24 mouse cellular contexts compared by ENCODE assay signal in genomic region chr12:112179687-112180086, GRCm38 (mm10). TPM values are rescaled to one million over a fixed set of nuclear protein-coding genes. Genes with fewer than 3 reads are reported as not detected.
DNase-seq lines count a peak whose midpoint lies in the region; ATAC-seq and TF ChIP-seq lines count a peak whose summit lies in the region.
"Had no signal": no experiment of that assay in that cellular context is flagged by ENCODE, and none has a peak within 500 bp of the region (broad histone marks: within the 10 kb centered on the region; RNA-seq: fewer than 3 reads in every experiment).

No protein-coding gene starts in this region.

- H3K27me3 ChIP-seq in forebrain, embryonic 10.5 days (ENCODE audit: poor library complexity, severe bottlenecking) = no peaks in the 10 kb centered on the region
- no peaks in the 10 kb centered on the region for H3K27me3 ChIP-seq in forebrain, embryonic 15.5 days
- peaks cover 13% of the 10 kb centered on the region; the same call in 1 of the 2 replicates for H3K27me3 ChIP-seq in hindbrain, embryonic 10.5 days (ENCODE audit: insufficient read depth, poor library complexity, severe bottlenecking)
- H3K27me3 ChIP-seq in hindbrain, postnatal 0 days (ENCODE audit: insufficient read depth, low read length) = no peaks in the 10 kb centered on the region
- H3K27me3 ChIP-seq in kidney, embryonic 16.5 days (ENCODE audit: insufficient read depth, low read length) = no peaks in the 10 kb centered on the region
- no peaks in the 10 kb centered on the region for H3K27me3 ChIP-seq in midbrain, embryonic 10.5 days (ENCODE audit: low read depth, poor library complexity, severe bottlenecking)
- no peaks in the 10 kb centered on the region for H3K27me3 ChIP-seq in midbrain, embryonic 15.5 days (replicated peaks)
- H3K27me3 ChIP-seq: hindbrain, embryonic 15.5 days had no signal

- peaks cover 63% of the 10 kb centered on the region for H3K36me3 ChIP-seq in forebrain, embryonic 10.5 days (replicated peaks)
- H3K36me3 ChIP-seq in forebrain, embryonic 15.5 days = peaks cover 47% of the 10 kb centered on the region
- H3K36me3 ChIP-seq in hindbrain, embryonic 10.5 days = peaks cover 59% of the 10 kb centered on the region
- no peaks in the 10 kb centered on the region for H3K36me3 ChIP-seq in hindbrain, postnatal 0 days (ENCODE audit: insufficient read depth, low read length)
- H3K36me3 ChIP-seq in kidney, embryonic 16.5 days (ENCODE audit: insufficient read depth, low read length) = peaks cover 16% of the 10 kb centered on the region; the same call in 1 of the 2 replicates
- H3K36me3 ChIP-seq in midbrain, embryonic 10.5 days = peaks cover 59% of the 10 kb centered on the region
- H3K36me3 ChIP-seq in midbrain, embryonic 15.5 days (replicated peaks) = 0 out of 2 replicates have a peak, but pooled peaks cover 10% of the 10 kb centered on the region
- H3K36me3 ChIP-seq: hindbrain, embryonic 15.5 days had no signal

- TF ChIP-seq CTCF in hindbrain, postnatal 0 days (IDR thresholded peaks at IDR 0.05; ENCODE audit: low read depth) = no peak

- no peak overlapping the region for H3K4me2 ChIP-seq in forebrain, embryonic 15.5 days (replicated peaks)
- no peak overlapping the region for H3K4me2 ChIP-seq in hindbrain, postnatal 0 days (ENCODE audit: low read depth, low read length)
- no peak overlapping the region for H3K4me2 ChIP-seq in kidney, embryonic 16.5 days (replicated peaks; ENCODE audit: low read depth, low read length)
- H3K4me2 ChIP-seq in midbrain, embryonic 15.5 days = no peak overlapping the region
- H3K4me2 ChIP-seq: heart, embryonic 13.5 days; hindbrain, embryonic 12.5 days; hindbrain, embryonic 15.5 days had no signal

- peaks cover 13% of the 10 kb centered on the region; the same call in 1 of the 2 replicates for H3K9me3 ChIP-seq in forebrain, embryonic 10.5 days
- no peaks in the 10 kb centered on the region for H3K9me3 ChIP-seq in forebrain, embryonic 15.5 days
- no peaks in the 10 kb centered on the region for H3K9me3 ChIP-seq in hindbrain, embryonic 10.5 days
- no peaks in the 10 kb centered on the region for H3K9me3 ChIP-seq in hindbrain, postnatal 0 days (ENCODE audit: low read length)
- H3K9me3 ChIP-seq in kidney, embryonic 16.5 days (ENCODE audit: low read length) = no peaks in the 10 kb centered on the region
- peaks cover 7% of the 10 kb centered on the region; the same call in 1 of the 2 replicates for H3K9me3 ChIP-seq in midbrain, embryonic 10.5 days (replicated peaks)
- no peaks in the 10 kb centered on the region for H3K9me3 ChIP-seq in midbrain, embryonic 15.5 days
- H3K9me3 ChIP-seq: heart, embryonic 10.5 days; heart, embryonic 13.5 days; hindbrain, embryonic 15.5 days had no signal

- H3K4me3 ChIP-seq in forebrain, embryonic 10.5 days = no peak overlapping the region
- H3K4me3 ChIP-seq in forebrain, embryonic 15.5 days = no peak overlapping the region
- no peak overlapping the region for H3K4me3 ChIP-seq in hindbrain, embryonic 10.5 days
- H3K4me3 ChIP-seq in hindbrain, postnatal 0 days (ENCODE audit: low read length) = no peak overlapping the region
- H3K4me3 ChIP-seq in kidney, embryonic 16.5 days (ENCODE audit: low read length) = no peak overlapping the region
- H3K4me3 ChIP-seq in midbrain, embryonic 10.5 days = no peak overlapping the region
- no peak overlapping the region for H3K4me3 ChIP-seq in midbrain, embryonic 15.5 days
- H3K4me3 ChIP-seq: heart, embryonic 10.5 days; heart, embryonic 13.5 days; hindbrain, embryonic 12.5 days; hindbrain, embryonic 15.5 days had no signal

- H3K9ac ChIP-seq in forebrain, embryonic 15.5 days (replicated peaks) = no peak overlapping the region
- no peak overlapping the region for H3K9ac ChIP-seq in hindbrain, postnatal 0 days (replicated peaks; ENCODE audit: low read length)
- H3K9ac ChIP-seq in kidney, embryonic 16.5 days (replicated peaks; ENCODE audit: low read length) = no peak overlapping the region
- H3K9ac ChIP-seq in midbrain, embryonic 15.5 days = no peak overlapping the region
- H3K9ac ChIP-seq: heart, embryonic 13.5 days; hindbrain, embryonic 15.5 days had no signal

- WGBS in forebrain, embryonic 10.5 days = 90% methylated on average over 13 of the region's 13 CpGs
- WGBS in forebrain, embryonic 15.5 days = 92% methylated on average over 13 of the region's 13 CpGs
- 92% methylated on average over 13 of the region's 13 CpGs for WGBS in hindbrain, embryonic 10.5 days
- 87% methylated on average over 13 of the region's 13 CpGs for WGBS in hindbrain, postnatal 0 days
- WGBS in kidney, embryonic 16.5 days = 85% methylated on average over 12 of the region's 13 CpGs
- 92% methylated on average over 13 of the region's 13 CpGs for WGBS in midbrain, embryonic 10.5 days
- WGBS in midbrain, embryonic 15.5 days = 89% methylated on average over 13 of the region's 13 CpGs

- no peak for DNase-seq in forebrain, embryonic 10.5 days (ENCODE audit: extremely low spot score, low spot score)
- DNase-seq in hindbrain, embryonic 10.5 days (ENCODE audit: low spot score) = no peak
- DNase-seq in hindbrain, postnatal 0 days (ENCODE audit: low spot score) = no peak
- DNase-seq in kidney, postnatal 14 days = peak; percentile 45
- no peak for DNase-seq in midbrain, embryonic 10.5 days (ENCODE audit: low spot score)
- DNase-seq: adrenal gland, adult 8-10 months; adrenal gland, postnatal 25 days; cerebellum, adult 11-12 months; cerebellum, adult 8-10 months; cerebellum, postnatal 36 days; embryo, embryonic 11 days; gastrocnemius, postnatal 10 days; heart, adult 11 months; heart, postnatal 14 days; heart, postnatal 4 days had no signal

- H3K27ac ChIP-seq in forebrain, embryonic 10.5 days = 0 out of 2 replicates have a peak overlapping the region, but pooled peaks have one; percentile 52
- H3K27ac ChIP-seq in forebrain, embryonic 15.5 days (replicated peaks) = no peak overlapping the region
- H3K27ac ChIP-seq in hindbrain, embryonic 10.5 days = peak overlapping the region; percentile 62
- H3K27ac ChIP-seq in hindbrain, postnatal 0 days = no peak overlapping the region
- H3K27ac ChIP-seq in kidney, embryonic 16.5 days (ENCODE audit: low read length) = no peak overlapping the region
- peak overlapping the region; percentile 61 for H3K27ac ChIP-seq in midbrain, embryonic 10.5 days (replicated peaks)
- H3K27ac ChIP-seq in midbrain, embryonic 15.5 days = no peak overlapping the region
- H3K27ac ChIP-seq: heart, embryonic 10.5 days; heart, embryonic 13.5 days; hindbrain, embryonic 12.5 days; hindbrain, embryonic 15.5 days had no signal

- peaks cover 44% of the 10 kb centered on the region for H3K4me1 ChIP-seq in forebrain, embryonic 10.5 days
- H3K4me1 ChIP-seq in forebrain, embryonic 15.5 days = peaks cover 24% of the 10 kb centered on the region
- H3K4me1 ChIP-seq in hindbrain, embryonic 10.5 days (replicated peaks) = peaks cover 57% of the 10 kb centered on the region
- no peaks in the 10 kb centered on the region for H3K4me1 ChIP-seq in hindbrain, postnatal 0 days (ENCODE audit: insufficient read depth, low read length)
- peaks cover 12% of the 10 kb centered on the region for H3K4me1 ChIP-seq in kidney, embryonic 16.5 days (ENCODE audit: insufficient read depth, low read length)
- H3K4me1 ChIP-seq in midbrain, embryonic 10.5 days = peaks cover 47% of the 10 kb centered on the region
- peaks cover 16% of the 10 kb centered on the region for H3K4me1 ChIP-seq in midbrain, embryonic 15.5 days
- H3K4me1 ChIP-seq: hindbrain, embryonic 15.5 days had no signal

- ATAC-seq in forebrain, embryonic 15.5 days (replicated peaks) = no peak
- ATAC-seq in hindbrain, postnatal 0 days = no peak
- no peak for ATAC-seq in kidney, embryonic 16.5 days (ENCODE audit: low FRiP score, low TSS enrichment)
- ATAC-seq in midbrain, embryonic 15.5 days (replicated peaks) = no peak
- ATAC-seq: activated CD4-positive, CD25-positive, alpha-beta regulatory T cell, adult 4 months; forebrain, embryonic 14.5 days had no signal

RNA-seq across cellular contexts. Expression of gene Kif26a, which starts 33.7 kb away (rescaled TPM):
- 3.8 and 4.4 TPM in 2 replicates for polyA plus RNA-seq in forebrain, embryonic 10.5 days (2016; fragmentation: Nextera tagmentation; extraction: Ambion mirVana)
- 16.1 and 18.0 TPM in 2 replicates for polyA plus RNA-seq in forebrain, embryonic 15.5 days (2015; fragmentation: Nextera tagmentation; extraction: Ambion mirVana)
- polyA plus RNA-seq in hindbrain, embryonic 10.5 days (2016; fragmentation: Nextera tagmentation; extraction: Ambion mirVana) = 2.7 and 3.1 TPM in 2 replicates
- total RNA-seq in hindbrain, postnatal 0 days (2014; rRNA removed) = 25.1 and 26.3 TPM in 2 replicates
- polyA plus RNA-seq in hindbrain, postnatal 0 days (2015; fragmentation: Nextera tagmentation; extraction: Ambion mirVana) = 1.8 and 1.9 TPM in 2 replicates
- 3.8 and 4.4 TPM in 2 replicates for polyA plus RNA-seq in kidney, embryonic 16.5 days (2015; fragmentation: Nextera tagmentation; extraction: Ambion mirVana)
- 3.3 and 4.7 TPM in 2 replicates for polyA plus RNA-seq in midbrain, embryonic 10.5 days (2016; fragmentation: Nextera tagmentation; extraction: Ambion mirVana)
- 7.2 and 8.6 TPM in 2 replicates for polyA plus RNA-seq in midbrain, embryonic 15.5 days (2015; fragmentation: Nextera tagmentation; extraction: Ambion mirVana)
- polyA plus RNA-seq: activated CD4-positive, CD25-positive, alpha-beta regulatory T cell, adult 4 months had no signal

Comparison
In these comparisons a context has a peak if more than half of its experiments do, and no peak if none do; other contexts are left out.
1. H3K27ac ChIP-seq: peak in forebrain, embryonic 10.5 days (single experiment), hindbrain, embryonic 10.5 days (single experiment) and midbrain, embryonic 10.5 days (single experiment); none in forebrain, embryonic 15.5 days (single experiment), hindbrain, postnatal 0 days (single experiment), kidney, embryonic 16.5 days (single experiment) and midbrain, embryonic 15.5 days (single experiment).